Mouse (Mus musculus) lung, embryonic 15.5 days (tissue): ENCODE measurements at regions not wholly inside any gene's neighbourhood (a gene's known extent, or its start where the extent isn't known, plus 50 kb on each side); places are given as distances from the start of the nearest gene placed in this dataset.

Experiments
- ATAC-seq: fragments of 200-750 bp; cut with Nextera tagmentation; 2 replicates; pipeline ENCODE4 v1.8.0; 2017; ENCODE audit warnings: moderate number of reproducible peaks, borderline replicate concordance; ENCODE audit not compliant: low FRiP score, low TSS enrichment; ENCODE audit errors: extremely low read depth
- H3K27ac ChIP-seq: fragments of 300-500 bp; sonication (generic); 2 replicates; pipeline ENCODE4 v1.5.1; 2015; ENCODE audit warnings: moderate library complexity, mild to moderate bottlenecking, inconsistent platforms
- H3K27me3 ChIP-seq: fragments of 300-500 bp; sonication (generic); 2 replicates; pipeline ENCODE4 v1.6.1; 2015; ENCODE audit warnings: inconsistent platforms
- H3K36me3 ChIP-seq: fragments of 300-500 bp; sonication (generic); 2 replicates; pipeline ENCODE4 v1.6.1; 2015; ENCODE audit warnings: inconsistent platforms
- H3K4me1 ChIP-seq: fragments of 300-500 bp; sonication (generic); 2 replicates; pipeline ENCODE4 v1.6.1; 2015; ENCODE audit warnings: inconsistent platforms
- H3K4me2 ChIP-seq: fragments of 300-500 bp; sonication (generic); 2 replicates; pipeline ENCODE4 v1.6.1; 2015; ENCODE audit warnings: inconsistent platforms, mild to moderate bottlenecking, moderate library complexity
- H3K4me3 ChIP-seq: fragments of 300-500 bp; sonication (generic); 2 replicates; pipeline ENCODE4 v1.5.1; 2015; ENCODE audit warnings: mild to moderate bottlenecking, inconsistent platforms
- H3K9ac ChIP-seq: fragments of 300-500 bp; sonication (generic); 2 replicates; pipeline ENCODE4 v1.6.1; 2015; ENCODE audit warnings: inconsistent platforms
- H3K9me3 ChIP-seq: fragments of 300-500 bp; sonication (generic); 2 replicates; pipeline ENCODE4 v1.6.1; 2016; ENCODE audit warnings: inconsistent platforms
- WGBS: fragments of 180-500 bp; shearing (Covaris S2); methylation state at CpG from one replicate; pipeline ENCODE4 v1.1.7; 2015; 5-methylcytosine and 5-hydroxymethylcytosine counted together

GRCm38 (mm10) chr16:90599329-90599870 lies 127.8 kb downstream of the Mis18a start:
- Histone ChIP-seq H3K4me2 (no peak overlapping the region), H3K36me3 (no peaks in the 10 kb centered on the region), H3K27me3 (no peaks in the 10 kb centered on the region), H3K9ac (no peak overlapping the region), H3K27ac (no peak overlapping the region), H3K9me3 (no peaks in the 10 kb centered on the region), H3K4me3 (no peak overlapping the region), H3K4me1 (no peaks in the 10 kb centered on the region)
- 50% methylated on average over 7 of the region's 7 CpGs for WGBS
- ATAC-seq = no peak

GRCm38 (mm10) chr16:90598727-90599126 lies 128.5 kb downstream of the Mis18a start:
- H3K9me3 ChIP-seq = no peaks in the 10 kb centered on the region
- ATAC-seq = no peak
- no peak overlapping the region for H3K4me2 ChIP-seq
- no peaks in the 10 kb centered on the region for H3K36me3 ChIP-seq
- no peak overlapping the region for H3K9ac ChIP-seq
- H3K27ac ChIP-seq = no peak overlapping the region
- no peaks in the 10 kb centered on the region for H3K4me1 ChIP-seq
- 74% methylated on average over 7 of the region's 7 CpGs for WGBS
- H3K27me3 ChIP-seq = no peaks in the 10 kb centered on the region
- H3K4me3 ChIP-seq = no peak overlapping the region

DNA sequence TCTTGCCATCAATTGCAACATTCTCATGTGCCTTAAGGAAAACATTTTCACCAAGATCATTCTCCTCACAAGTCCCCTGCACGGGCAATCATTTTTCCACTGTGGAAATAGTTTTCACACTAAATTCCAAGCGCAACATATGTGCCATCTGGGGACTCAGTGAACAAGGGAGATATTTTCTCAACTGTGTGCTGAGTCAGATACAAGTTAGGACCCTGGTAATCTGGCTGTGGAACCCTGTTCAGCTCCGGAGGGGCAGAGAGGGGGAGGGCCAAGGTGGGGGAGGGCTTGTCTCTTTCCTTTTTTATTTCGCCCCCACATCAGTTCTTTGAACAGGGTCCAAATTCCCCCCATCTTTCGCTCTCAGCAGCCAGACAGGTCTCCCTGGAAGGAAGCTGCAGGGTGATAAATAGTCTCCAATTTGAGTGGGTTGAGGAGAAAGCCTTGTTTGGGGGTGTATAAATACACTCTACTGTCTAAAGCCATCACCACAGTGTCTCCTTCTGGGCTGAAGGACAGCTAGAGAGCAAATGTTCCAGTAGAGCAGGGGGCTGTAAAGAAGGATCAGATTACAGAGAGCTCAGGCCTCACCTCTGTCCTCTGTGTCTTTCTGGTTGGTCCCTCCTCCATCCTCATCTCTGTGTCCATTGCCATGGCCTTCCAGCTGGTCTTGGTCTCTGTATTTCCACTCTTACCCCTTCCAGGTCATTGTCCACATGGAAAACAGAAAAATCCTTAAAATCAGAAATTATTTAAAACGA lies 134.3 kb downstream of the Mis18a start:
- H3K9ac ChIP-seq = no peak overlapping the region
- H3K4me3 ChIP-seq = no peak overlapping the region
- ATAC-seq = 0 out of 2 replicates have a peak, but pooled peaks have one; percentile 42
- H3K9me3 ChIP-seq = no peaks in the 10 kb centered on the region
- no peaks in the 10 kb centered on the region for H3K27me3 ChIP-seq
- H3K27ac ChIP-seq = no peak overlapping the region
- 0 out of 2 replicates have a peak, but pooled peaks cover 4% of the 10 kb centered on the region for H3K4me1 ChIP-seq
- 53% methylated on average over 6 of the region's 6 CpGs for WGBS
- no peak overlapping the region for H3K4me2 ChIP-seq
- H3K36me3 ChIP-seq = no peaks in the 10 kb centered on the region

- Histone ChIP-seq H3K9ac (no peak overlapping the region), H3K9me3 (no peaks in the 10 kb centered on the region), H3K36me3 (no peaks in the 10 kb centered on the region), H3K27ac (no peak overlapping the region), H3K4me2 (no peak overlapping the region), H3K4me1 (no peaks in the 10 kb centered on the region), H3K4me3 (no peak overlapping the region), H3K27me3 (no peaks in the 10 kb centered on the region)
- 64% methylated on average over 7 of the region's 7 CpGs for WGBS
- ATAC-seq = no peak
Measured at GRCm38 (mm10) chr16:90585171-90585570, 142.0 kb downstream of the Mis18a start.

DNA sequence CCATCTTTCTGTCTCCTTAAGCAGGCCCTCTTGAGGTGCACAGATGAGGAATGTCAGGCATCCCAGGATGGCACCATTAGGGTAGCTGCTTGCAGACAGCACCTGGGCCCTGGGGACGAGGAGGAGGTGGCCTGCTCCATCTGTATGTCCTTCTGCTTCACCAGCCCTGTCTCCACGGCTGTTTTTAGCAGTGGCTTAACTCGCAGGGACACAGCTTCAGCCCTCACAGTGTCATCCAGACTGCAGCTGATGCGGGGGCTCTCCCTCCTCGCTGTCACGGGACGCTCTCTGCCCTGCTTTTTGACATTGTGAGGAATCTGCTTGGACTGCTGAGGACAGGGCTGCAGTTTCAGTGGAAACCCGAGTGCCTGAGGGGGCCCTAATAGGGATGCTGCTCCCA lies 146.8 kb downstream of the Mis18a start:
- 30% methylated on average over 8 of the region's 8 CpGs for WGBS
- no peak overlapping the region for H3K27ac ChIP-seq

GRCm38 (mm10) chr16:90571107-90571506 lies 156.1 kb downstream of the Mis18a start:
- no peak overlapping the region for H3K4me3 ChIP-seq
- H3K4me2 ChIP-seq = no peak overlapping the region
- no peak overlapping the region for H3K9ac ChIP-seq
- H3K9me3 ChIP-seq = no peaks in the 10 kb centered on the region
- no peaks in the 10 kb centered on the region for H3K27me3 ChIP-seq
- no peak overlapping the region for H3K27ac ChIP-seq
- H3K36me3 ChIP-seq = no peaks in the 10 kb centered on the region
- ATAC-seq = no peak
- no peaks in the 10 kb centered on the region for H3K4me1 ChIP-seq

More for the DNA sequence above, 146.8 kb downstream of the Mis18a start:
- H3K9ac ChIP-seq = no peak overlapping the region
- no peaks in the 10 kb centered on the region for H3K4me1 ChIP-seq
- H3K36me3 ChIP-seq = no peaks in the 10 kb centered on the region
- ATAC-seq = no peak
- H3K27me3 ChIP-seq = no peaks in the 10 kb centered on the region
- H3K4me3 ChIP-seq = no peak overlapping the region
- no peaks in the 10 kb centered on the region for H3K9me3 ChIP-seq
- no peak overlapping the region for H3K4me2 ChIP-seq

- Histone ChIP-seq H3K4me3 (no peak overlapping the region), H3K4me2 (no peak overlapping the region), H3K9ac (no peak overlapping the region), H3K36me3 (no peaks in the 10 kb centered on the region), H3K27me3 (no peaks in the 10 kb centered on the region), H3K4me1 (no peaks in the 10 kb centered on the region), H3K9me3 (no peaks in the 10 kb centered on the region), H3K27ac (no peak overlapping the region)
- 85% methylated on average over 1 of the region's 1 CpGs for WGBS
- ATAC-seq = no peak
Measured at GRCm38 (mm10) chr16:90569826-90570225, 157.4 kb downstream of the Mis18a start.

DNA sequence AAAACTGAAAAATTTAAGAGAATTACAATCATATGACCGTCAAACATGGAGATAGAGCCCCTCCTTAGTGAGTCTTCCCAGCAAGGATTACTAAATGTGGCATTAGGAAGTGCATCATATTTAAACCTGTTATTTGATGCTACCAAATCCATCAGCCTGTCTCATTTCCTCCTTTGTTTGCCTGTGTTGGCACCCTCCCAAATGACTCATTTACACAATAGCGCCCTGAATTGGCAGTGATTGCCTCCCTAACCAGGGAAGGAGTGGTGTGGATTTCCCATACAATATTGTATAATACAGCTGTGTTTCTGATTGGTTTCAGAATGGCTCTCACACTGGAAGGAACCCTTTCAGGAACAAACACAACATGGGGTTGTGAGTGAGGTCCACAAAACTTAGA lies 162.0 kb downstream of the Mis18a start:
- no peaks in the 10 kb centered on the region for H3K36me3 ChIP-seq
- H3K4me3 ChIP-seq = no peak overlapping the region
- H3K4me2 ChIP-seq = no peak overlapping the region
- H3K27ac ChIP-seq = no peak overlapping the region
- no peak for ATAC-seq
- H3K27me3 ChIP-seq = no peaks in the 10 kb centered on the region
- 62% methylated on average over 2 of the region's 2 CpGs for WGBS
- no peaks in the 10 kb centered on the region for H3K9me3 ChIP-seq
- no peaks in the 10 kb centered on the region for H3K4me1 ChIP-seq
- H3K9ac ChIP-seq = no peak overlapping the region

- Histone ChIP-seq H3K27ac (no peak overlapping the region), H3K27me3 (no peaks in the 10 kb centered on the region), H3K4me3 (no peak overlapping the region), H3K9ac (no peak overlapping the region), H3K4me2 (no peak overlapping the region), H3K9me3 (no peaks in the 10 kb centered on the region), H3K4me1 (0 out of 2 replicates have a peak, but pooled peaks cover 3% of the 10 kb centered on the region), H3K36me3 (no peaks in the 10 kb centered on the region)
- WGBS = 90% methylated on average over 7 of the region's 7 CpGs
- ATAC-seq = no peak
Measured at GRCm38 (mm10) chr16:90553120-90553519, 167.3 kb downstream of the Hunk start.

DNA sequence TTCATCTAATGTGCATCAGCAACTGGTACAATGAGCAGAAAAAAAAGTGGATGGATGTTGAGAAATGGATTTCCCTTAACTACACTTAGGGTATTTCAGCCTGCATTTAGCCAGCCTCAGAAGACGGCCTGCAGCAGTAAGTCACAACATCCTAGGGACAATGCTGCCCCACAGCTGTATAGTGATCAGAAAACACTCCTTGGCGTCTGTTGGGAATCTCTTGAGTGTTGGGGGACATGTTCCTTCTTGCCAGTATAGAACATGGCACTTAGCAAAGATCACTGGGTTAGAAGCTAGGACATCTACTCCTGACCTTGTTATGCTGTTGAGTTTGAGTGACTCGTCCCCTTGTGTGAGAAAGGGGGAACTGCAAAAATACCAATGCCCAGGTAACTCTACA lies 165.2 kb downstream of the Hunk start:
- no peak overlapping the region for H3K4me3 ChIP-seq
- H3K4me2 ChIP-seq = no peak overlapping the region
- ATAC-seq = peak; percentile 56; the same call in 1 of the 2 replicates
- WGBS = 35% methylated on average over 3 of the region's 3 CpGs
- H3K4me1 ChIP-seq = 0 out of 2 replicates have a peak, but pooled peaks cover 3% of the 10 kb centered on the region
- H3K27ac ChIP-seq = no peak overlapping the region
- H3K9me3 ChIP-seq = no peaks in the 10 kb centered on the region
- H3K27me3 ChIP-seq = no peaks in the 10 kb centered on the region
- H3K9ac ChIP-seq = no peak overlapping the region
- H3K36me3 ChIP-seq = no peaks in the 10 kb centered on the region

DNA sequence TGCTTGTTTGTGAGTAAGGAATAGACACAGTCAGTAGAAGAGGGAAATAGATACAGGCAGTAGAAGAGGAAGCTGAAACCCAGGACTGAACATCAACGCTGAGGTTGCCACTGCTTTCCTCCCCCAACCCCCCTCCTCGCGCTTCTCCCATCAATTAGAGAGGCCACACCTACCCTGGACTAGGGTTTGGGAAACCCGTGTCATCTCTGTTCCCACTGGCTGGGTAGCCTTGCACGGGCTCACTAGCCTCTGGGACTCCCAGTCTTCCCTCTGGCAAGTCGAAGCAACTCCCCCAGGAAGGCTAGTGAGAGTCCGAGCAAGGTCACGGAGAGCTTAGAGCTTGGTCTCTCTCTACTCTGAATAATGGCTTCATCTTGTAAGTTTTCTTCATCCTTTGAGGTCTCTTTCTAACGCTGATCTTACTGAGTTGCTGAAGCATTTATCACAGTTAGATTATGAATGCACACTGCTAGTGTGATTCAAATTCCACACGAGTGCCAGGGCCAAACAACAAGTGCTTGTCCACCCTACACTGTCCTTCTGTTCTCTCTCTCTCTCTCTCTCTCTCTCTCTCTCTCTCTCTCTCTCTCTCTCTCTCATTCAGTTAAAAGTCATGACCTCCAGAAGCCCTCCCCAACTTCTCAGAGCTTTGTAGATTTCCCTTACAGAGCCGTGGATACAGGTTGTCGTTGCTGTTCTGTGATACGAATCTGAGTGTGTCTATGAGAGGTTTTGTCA lies 164.4 kb downstream of the Hunk start:
- Histone ChIP-seq H3K27me3 (no peaks in the 10 kb centered on the region), H3K9me3 (no peaks in the 10 kb centered on the region), H3K4me2 (no peak overlapping the region), H3K9ac (no peak overlapping the region), H3K4me3 (no peak overlapping the region), H3K36me3 (no peaks in the 10 kb centered on the region), H3K27ac (no peak overlapping the region), H3K4me1 (peaks cover 9% of the 10 kb centered on the region)
- ATAC-seq = no peak
- WGBS = 59% methylated on average over 13 of the region's 13 CpGs
